8 mouse cellular contexts compared by ENCODE assay signal in the genomic region with DNA sequence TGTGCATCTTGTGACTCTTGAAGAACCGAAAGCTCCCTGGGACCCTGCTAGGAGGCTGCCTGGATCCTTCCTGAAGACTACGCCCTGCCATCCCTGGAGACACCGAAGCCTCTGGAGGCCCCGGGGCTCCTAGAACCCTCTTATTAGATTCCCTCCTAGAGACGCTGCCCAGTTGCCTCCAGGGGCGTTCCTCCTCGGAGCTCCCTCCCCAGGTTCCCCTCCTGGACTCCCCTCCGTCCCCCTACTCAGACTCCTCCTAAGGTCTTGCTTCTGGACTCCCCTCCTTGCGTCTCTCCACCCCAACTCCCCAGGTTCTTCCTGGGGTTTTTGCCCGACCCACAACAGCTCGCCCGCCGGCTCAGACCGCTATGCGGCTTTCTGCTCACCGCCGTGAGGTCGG. TPM values are rescaled to one million over a fixed set of nuclear protein-coding genes. Genes with fewer than 3 reads are reported as not detected.
DNase-seq lines count a peak whose midpoint lies in the region; ATAC-seq and TF ChIP-seq lines count a peak whose summit lies in the region.

No protein-coding gene starts in this region.

- ATAC-seq in neural tube, embryonic 11.5 days (ENCODE audit: insufficient read depth, low FRiP score, low TSS enrichment), result peak; percentile 72; the same call in 1 of the 2 replicates
- peak; percentile 77; the same call in 1 of the 2 replicates for ATAC-seq in hindbrain, embryonic 11.5 days (ENCODE audit: low FRiP score)

- peak; percentile 51 for DNase-seq in neural tube, embryonic 11.5 days (ENCODE audit: low spot score)
- no peak for DNase-seq in neural tube, embryonic 10.5 days (ENCODE audit: extremely low spot score, low spot score)
- no peak for DNase-seq in hindbrain, embryonic 11.5 days (ENCODE audit: low spot score)
- DNase-seq in lung, postnatal 36 days, result peak; percentile 17
- no peak for DNase-seq in adrenal gland, postnatal 25 days
- DNase-seq in left cerebral cortex, adult 11 months (ENCODE audit: low spot score), result no peak
- no peak for DNase-seq in adrenal gland, adult 18-20 months (ENCODE audit: low spot score in 2 of 2)

- no peaks in the 10 kb centered on the region for H3K9me3 ChIP-seq in neural tube, embryonic 11.5 days (ENCODE audit: control insufficient read depth, low read length)
- no peaks in the 10 kb centered on the region for H3K9me3 ChIP-seq in hindbrain, embryonic 11.5 days (ENCODE audit: control insufficient read depth, low read length)

- 0 out of 2 replicates have a peak overlapping the region, but pooled peaks have one; percentile 34 for H3K27ac ChIP-seq in neural tube, embryonic 11.5 days (ENCODE audit: low read depth, low read length)
- no peak overlapping the region for H3K27ac ChIP-seq in cortical plate, adult 2 months (ENCODE audit: insufficient read depth, low read length)
- no peak overlapping the region for H3K27ac ChIP-seq in hindbrain, embryonic 11.5 days (ENCODE audit: low read depth, low read length)

- H3K27me3 ChIP-seq in neural tube, embryonic 11.5 days (ENCODE audit: control insufficient read depth, insufficient read depth, low read length), result no peaks in the 10 kb centered on the region
- H3K27me3 ChIP-seq in hindbrain, embryonic 11.5 days (ENCODE audit: control insufficient read depth, insufficient read depth, low read length), result no peaks in the 10 kb centered on the region

- H3K4me1 ChIP-seq in neural tube, embryonic 11.5 days (ENCODE audit: control insufficient read depth, insufficient read depth, low read length), result peaks cover 9% of the 10 kb centered on the region
- H3K4me1 ChIP-seq in cortical plate, adult 2 months (ENCODE audit: control insufficient read depth, insufficient read depth, low read length), result peaks cover 6% of the 10 kb centered on the region; the same call in 1 of the 2 replicates
- H3K4me1 ChIP-seq in hindbrain, embryonic 11.5 days (replicated peaks; ENCODE audit: control insufficient read depth, insufficient read depth, low read length), result no peaks in the 10 kb centered on the region

- no peaks in the 10 kb centered on the region for H3K36me3 ChIP-seq in neural tube, embryonic 11.5 days (ENCODE audit: control insufficient read depth, insufficient read depth, low read length)
- H3K36me3 ChIP-seq in hindbrain, embryonic 11.5 days (ENCODE audit: control insufficient read depth, insufficient read depth, low read length), result no peaks in the 10 kb centered on the region

- TF ChIP-seq POLR2A in cortical plate, adult 2 months (IDR thresholded peaks at IDR 0.05; ENCODE audit: extremely low read depth, insufficient read depth, low read length), result no peak

- under 1% methylated on average over 18 of the region's 18 CpGs for WGBS in neural tube, embryonic 11.5 days
- WGBS in hindbrain, embryonic 11.5 days, result 0% methylated on average over 18 of the region's 18 CpGs

- no peak for TF ChIP-seq CTCF in cortical plate, adult 2 months (IDR thresholded peaks at IDR 0.05; ENCODE audit: extremely low read depth, insufficient read depth, low read length)

- H3K4me3 ChIP-seq in neural tube, embryonic 11.5 days (ENCODE audit: low read depth, low read length), result peak overlapping the region; percentile 72
- peak overlapping the region; percentile 86 for H3K4me3 ChIP-seq in cortical plate, adult 2 months (ENCODE audit: insufficient read depth, low read length)
- H3K4me3 ChIP-seq in hindbrain, embryonic 11.5 days (ENCODE audit: low read depth, low read length), result peak overlapping the region; percentile 49

- peak overlapping the region; percentile 90 for H3K4me2 ChIP-seq in neural tube, embryonic 11.5 days (ENCODE audit: low read depth)
- H3K4me2 ChIP-seq in hindbrain, embryonic 11.5 days (replicated peaks; ENCODE audit: low read depth, low read length), result peak overlapping the region; percentile 69

- peak overlapping the region; percentile 78 for H3K9ac ChIP-seq in neural tube, embryonic 11.5 days (ENCODE audit: low read length)
- H3K9ac ChIP-seq in hindbrain, embryonic 11.5 days (ENCODE audit: low read depth, low read length), result peak overlapping the region; percentile 67

RNA-seq across cellular contexts. Expression of a gene that starts 0.4 kb away (rescaled TPM):
- 32.7 and 34.0 TPM in 2 replicates for polyA plus RNA-seq in neural tube, embryonic 11.5 days (2014; fragmentation: Nextera tagmentation; extraction: Ambion mirVana)
- polyA plus RNA-seq in cortical plate, adult 2 months (2012; rRNA removed), result 44.0 and 50.3 TPM in 2 replicates
- polyA plus RNA-seq in hindbrain, embryonic 11.5 days (2014; fragmentation: Nextera tagmentation; extraction: Ambion mirVana), result 25.1 and 31.0 TPM in 2 replicates
- total RNA-seq in adrenal gland, postnatal 25 days (2021), result 34.1 and 43.9 TPM in 2 replicates
- total RNA-seq in adrenal gland, adult 18-20 months (2021), result 10 to 100 TPM; 18.2 to 24.4 TPM

RNA-seq across cellular contexts. Expression of a gene that starts 11.9 kb away (rescaled TPM):
- polyA plus RNA-seq in neural tube, embryonic 11.5 days (2014; fragmentation: Nextera tagmentation; extraction: Ambion mirVana), result 781 and 804 TPM in 2 replicates
- polyA plus RNA-seq in cortical plate, adult 2 months (2012; rRNA removed), result 127 and 133 TPM in 2 replicates
- 799 and 828 TPM in 2 replicates for polyA plus RNA-seq in hindbrain, embryonic 11.5 days (2014; fragmentation: Nextera tagmentation; extraction: Ambion mirVana)
- total RNA-seq in adrenal gland, postnatal 25 days (2021), result 194 and 222 TPM in 2 replicates
- 100 to 1,000 TPM; 185 to 226 TPM for total RNA-seq in adrenal gland, adult 18-20 months (2021)

RNA-seq across cellular contexts. Expression of a gene that starts 54.7 kb away (rescaled TPM):
- polyA plus RNA-seq in neural tube, embryonic 11.5 days (2014; fragmentation: Nextera tagmentation; extraction: Ambion mirVana), result 2.9 TPM in 2 replicates
- 116 and 119 TPM in 2 replicates for polyA plus RNA-seq in cortical plate, adult 2 months (2012; rRNA removed)
- polyA plus RNA-seq in hindbrain, embryonic 11.5 days (2014; fragmentation: Nextera tagmentation; extraction: Ambion mirVana), result 1.2 and 1.4 TPM in 2 replicates
- total RNA-seq in adrenal gland, postnatal 25 days (2021), result 5.9 and 7.5 TPM in 2 replicates
- total RNA-seq in adrenal gland, adult 18-20 months (2021), result 1 to 10 TPM; 4.0 to 5.3 TPM

Comparison
In these comparisons a context has a peak if more than half of its experiments do, and no peak if none do; other contexts are left out.
1. DNase-seq: peak in neural tube, embryonic 11.5 days (single experiment) and lung, postnatal 36 days (single experiment); none in neural tube, embryonic 10.5 days (single experiment), hindbrain, embryonic 11.5 days (single experiment), adrenal gland, postnatal 25 days (single experiment), left cerebral cortex, adult 11 months (single experiment) and adrenal gland, adult 18-20 months (0 of 2).
2. RNA of a gene that starts 54.7 kb away (polyA plus RNA-seq): 116 to 119 TPM in cortical plate, adult 2 months; 2.9 TPM in neural tube, embryonic 11.5 days and 1.2 to 1.4 TPM in hindbrain, embryonic 11.5 days; every median in the first group is over 10 times any median in the second.
3. Peak in every context shown above with its lines, with median percentiles within 50 percentile points of each other: H3K4me3 ChIP-seq.